Mouse (Mus musculus) liver, embryonic 13.5 days (tissue): Measurements from ENCODE around the gene Spata13. TPM values are rescaled to one million over a fixed set of nuclear protein-coding genes. Genes with fewer than 3 reads are reported as not detected.

Experiments used
- ATAC-seq: fragments of 200-750 bp; cut with Nextera tagmentation; 2 replicates; pipeline ENCODE4 v1.8.0; 2017; ENCODE audit warnings: low read depth, mild to moderate bottlenecking, moderate number of reproducible peaks, moderate library complexity
- DNase-seq: peaks from one replicate; pipeline ENCODE4 v3.0.0; 2022
- H3K27ac ChIP-seq: fragments of 300-500 bp; sonication (generic); 2 replicates; pipeline ENCODE4 v1.5.1; 2015; ENCODE audit warnings: moderate library complexity, mild to moderate bottlenecking, inconsistent platforms
- H3K27me3 ChIP-seq: fragments of 300-500 bp; sonication (generic); 2 replicates; pipeline ENCODE4 v1.6.1; 2015; ENCODE audit warnings: mild to moderate bottlenecking, inconsistent platforms
- H3K36me3 ChIP-seq: fragments of 300-500 bp; sonication (generic); 2 replicates; pipeline ENCODE4 v1.6.1; 2015; ENCODE audit warnings: mild to moderate bottlenecking, inconsistent platforms
- H3K4me1 ChIP-seq: fragments of 300-500 bp; sonication (generic); replicated peaks from 2 replicates; pipeline ENCODE4 v1.6.1; 2015; ENCODE audit warnings: inconsistent platforms
- H3K4me2 ChIP-seq: fragments of 300-500 bp; sonication (generic); 2 replicates; pipeline ENCODE4 v1.6.1; 2015; ENCODE audit warnings: inconsistent platforms, mild to moderate bottlenecking, moderate library complexity
- H3K4me3 ChIP-seq: fragments of 300-500 bp; sonication (generic); replicated peaks from 2 replicates; pipeline ENCODE4 v1.5.1; 2015; ENCODE audit warnings: mild to moderate bottlenecking, inconsistent platforms
- H3K9ac ChIP-seq: fragments of 300-500 bp; sonication (generic); 2 replicates; pipeline ENCODE4 v1.6.1; 2015; ENCODE audit warnings: mild to moderate bottlenecking, inconsistent platforms
- H3K9me3 ChIP-seq: fragments of 300-500 bp; sonication (generic); replicated peaks from 2 replicates; pipeline ENCODE4 v1.6.1; 2016; ENCODE audit warnings: inconsistent platforms
- WGBS: fragments of 180-500 bp; shearing (Covaris S2); methylation state at CpG from one replicate; pipeline ENCODE4 v1.1.7; 2015; ENCODE audit not compliant: insufficient replicate concordance; 5-methylcytosine and 5-hydroxymethylcytosine counted together
- polyA plus RNA-seq: library from polyadenylated mRNA; unstranded; fragments of >200 nt; fragmentation: Nextera tagmentation; extraction: Ambion mirVana; gene quantifications from 2 replicates; pipeline ENCODE4 v1.2.1, GENCODE M21; 2015

Gene Spata13
- polyA plus RNA-seq, 1 experiment from 2014 or later = 17.2 TPM

GRCm38 (mm10) chr14:60698980-60699379, 65.2 kb downstream of the Spata13 start:
- no peaks in the 10 kb centered on the region for H3K9me3 ChIP-seq
- no peaks in the 10 kb centered on the region for H3K36me3 ChIP-seq
- DNase-seq = no peak
- peaks cover 12% of the 10 kb centered on the region for H3K4me1 ChIP-seq
- no peak for ATAC-seq
- WGBS = 74% methylated on average over 10 of the region's 10 CpGs
- no peak overlapping the region for H3K4me3 ChIP-seq
- H3K9ac ChIP-seq = no peak overlapping the region
- H3K27me3 ChIP-seq = no peaks in the 10 kb centered on the region
- no peak overlapping the region for H3K4me2 ChIP-seq
- H3K27ac ChIP-seq = no peak overlapping the region

GRCm38 (mm10) chr14:60702377-60703140, 68.8 kb downstream of the Spata13 start:
- Histone ChIP-seq H3K36me3 (peaks cover 7% of the 10 kb centered on the region; the same call in 1 of the 2 replicates), H3K27ac (no peak overlapping the region), H3K9me3 (no peaks in the 10 kb centered on the region), H3K4me3 (no peak overlapping the region), H3K4me1 (peaks cover 33% of the 10 kb centered on the region), H3K27me3 (no peaks in the 10 kb centered on the region), H3K9ac (no peak overlapping the region), H3K4me2 (no peak overlapping the region)
- 63% methylated on average over 10 of the region's 10 CpGs for WGBS
- ATAC-seq (peak; percentile 55), DNase-seq (no peak)

- H3K9me3 ChIP-seq = no peaks in the 10 kb centered on the region
- H3K9ac ChIP-seq = no peak overlapping the region
- no peaks in the 10 kb centered on the region for H3K27me3 ChIP-seq
- DNase-seq (no peak), ATAC-seq (peak; percentile 68)
- no peak overlapping the region for H3K27ac ChIP-seq
- H3K4me2 ChIP-seq = no peak overlapping the region
- no peak overlapping the region for H3K4me3 ChIP-seq
- H3K4me1 ChIP-seq = peaks cover 33% of the 10 kb centered on the region
- 30% methylated on average over 6 of the region's 6 CpGs for WGBS
- H3K36me3 ChIP-seq = peaks cover 13% of the 10 kb centered on the region; the same call in 1 of the 2 replicates
These were observed 70.7 kb downstream of the Spata13 start for GRCm38 (mm10) chr14:60704510-60704909.

GRCm38 (mm10) chr14:60704961-60705360, 71.2 kb downstream of the Spata13 start:
- Histone ChIP-seq H3K27me3 (no peaks in the 10 kb centered on the region), H3K27ac (no peak overlapping the region), H3K9ac (no peak overlapping the region), H3K4me2 (no peak overlapping the region), H3K4me1 (peaks cover 33% of the 10 kb centered on the region), H3K4me3 (no peak overlapping the region), H3K9me3 (no peaks in the 10 kb centered on the region), H3K36me3 (peaks cover 17% of the 10 kb centered on the region; the same call in 1 of the 2 replicates)
- DNase-seq (no peak), ATAC-seq (peak; percentile 24; the same call in 1 of the 2 replicates)
- 23% methylated on average over 3 of the region's 3 CpGs for WGBS

- WGBS = 38% methylated on average over 11 of the region's 11 CpGs
- no peaks in the 10 kb centered on the region for H3K9me3 ChIP-seq
- H3K4me1 ChIP-seq = peaks cover 22% of the 10 kb centered on the region
- ATAC-seq = no peak
- H3K4me2 ChIP-seq = no peak overlapping the region
- peaks cover 18% of the 10 kb centered on the region; the same call in 1 of the 2 replicates for H3K36me3 ChIP-seq
- no peak overlapping the region for H3K27ac ChIP-seq
- no peak overlapping the region for H3K9ac ChIP-seq
- no peak overlapping the region for H3K4me3 ChIP-seq
- no peaks in the 10 kb centered on the region for H3K27me3 ChIP-seq
- DNase-seq = no peak
These were observed 75.4 kb downstream of the Spata13 start for GRCm38 (mm10) chr14:60709192-60709591.

- H3K9ac ChIP-seq = no peak overlapping the region
- H3K4me2 ChIP-seq = no peak overlapping the region
- no peaks in the 10 kb centered on the region for H3K27me3 ChIP-seq
- H3K36me3 ChIP-seq = peaks cover 19% of the 10 kb centered on the region
- 76% methylated on average over 8 of the region's 8 CpGs for WGBS
- ATAC-seq = no peak
- DNase-seq = no peak
- H3K9me3 ChIP-seq = no peaks in the 10 kb centered on the region
- no peak overlapping the region for H3K27ac ChIP-seq
- H3K4me3 ChIP-seq = no peak overlapping the region
- H3K4me1 ChIP-seq = peaks cover 16% of the 10 kb centered on the region
These were observed 75.9 kb downstream of the Spata13 start for GRCm38 (mm10) chr14:60709749-60710148.

- H3K9ac ChIP-seq = no peak overlapping the region
- H3K4me2 ChIP-seq = no peak overlapping the region
- H3K27me3 ChIP-seq = no peaks in the 10 kb centered on the region
- WGBS = 79% methylated on average over 5 of the region's 5 CpGs
- peaks cover 26% of the 10 kb centered on the region for H3K36me3 ChIP-seq
- ATAC-seq (no peak), DNase-seq (no peak)
- no peak overlapping the region for H3K27ac ChIP-seq
- H3K4me3 ChIP-seq = no peak overlapping the region
- H3K9me3 ChIP-seq = no peaks in the 10 kb centered on the region
- H3K4me1 ChIP-seq = 0 out of 2 replicates have a peak, but pooled peaks cover 6% of the 10 kb centered on the region
These were observed 77.4 kb downstream of the Spata13 start for GRCm38 (mm10) chr14:60711161-60711560.

GRCm38 (mm10) chr14:60711590-60712288, 77.9 kb downstream of the Spata13 start:
- no peaks in the 10 kb centered on the region for H3K9me3 ChIP-seq
- H3K9ac ChIP-seq = no peak overlapping the region
- no peak overlapping the region for H3K4me2 ChIP-seq
- H3K36me3 ChIP-seq = peaks cover 24% of the 10 kb centered on the region
- DNase-seq (no peak), ATAC-seq (no peak)
- 71% methylated on average over 6 of the region's 6 CpGs for WGBS
- no peaks in the 10 kb centered on the region for H3K27me3 ChIP-seq
- 0 out of 2 replicates have a peak, but pooled peaks cover 6% of the 10 kb centered on the region for H3K4me1 ChIP-seq
- H3K4me3 ChIP-seq = no peak overlapping the region
- H3K27ac ChIP-seq = no peak overlapping the region

- DNase-seq (no peak), ATAC-seq (no peak)
- H3K9me3 ChIP-seq = no peaks in the 10 kb centered on the region
- H3K4me1 ChIP-seq = peaks cover under 1% of the 10 kb centered on the region
- no peak overlapping the region for H3K4me2 ChIP-seq
- H3K36me3 ChIP-seq = peaks cover 19% of the 10 kb centered on the region; the same call in 1 of the 2 replicates
- no peak overlapping the region for H3K9ac ChIP-seq
- WGBS = 68% methylated on average over 11 of the region's 11 CpGs
- H3K27me3 ChIP-seq = no peaks in the 10 kb centered on the region
- H3K4me3 ChIP-seq = no peak overlapping the region
- no peak overlapping the region for H3K27ac ChIP-seq
These were observed 78.6 kb downstream of the Spata13 start for GRCm38 (mm10) chr14:60712289-60712830.

GRCm38 (mm10) chr14:60715686-60716085, 81.9 kb downstream of the Spata13 start:
- H3K27ac ChIP-seq = no peak overlapping the region
- peaks cover 12% of the 10 kb centered on the region for H3K4me1 ChIP-seq
- no peaks in the 10 kb centered on the region for H3K9me3 ChIP-seq
- H3K27me3 ChIP-seq = no peaks in the 10 kb centered on the region
- H3K4me3 ChIP-seq = no peak overlapping the region
- H3K4me2 ChIP-seq = no peak overlapping the region
- H3K36me3 ChIP-seq = peaks cover 11% of the 10 kb centered on the region
- ATAC-seq = no peak
- no peak for DNase-seq
- H3K9ac ChIP-seq = no peak overlapping the region
- 79% methylated on average over 5 of the region's 5 CpGs for WGBS

GRCm38 (mm10) chr14:60721304-60721703, 87.5 kb downstream of the Spata13 start:
- 45% methylated on average over 8 of the region's 8 CpGs for WGBS
- no peaks in the 10 kb centered on the region for H3K9me3 ChIP-seq
- H3K36me3 ChIP-seq = peaks cover 4% of the 10 kb centered on the region; the same call in 1 of the 2 replicates
- H3K4me2 ChIP-seq = no peak overlapping the region
- peaks cover 32% of the 10 kb centered on the region for H3K4me1 ChIP-seq
- H3K27me3 ChIP-seq = no peaks in the 10 kb centered on the region
- ATAC-seq (no peak), DNase-seq (no peak)
- peak overlapping the region; percentile 5; the same call in 1 of the 2 replicates for H3K27ac ChIP-seq
- H3K4me3 ChIP-seq = no peak overlapping the region
- H3K9ac ChIP-seq = no peak overlapping the region
